In the genomic region with DNA sequence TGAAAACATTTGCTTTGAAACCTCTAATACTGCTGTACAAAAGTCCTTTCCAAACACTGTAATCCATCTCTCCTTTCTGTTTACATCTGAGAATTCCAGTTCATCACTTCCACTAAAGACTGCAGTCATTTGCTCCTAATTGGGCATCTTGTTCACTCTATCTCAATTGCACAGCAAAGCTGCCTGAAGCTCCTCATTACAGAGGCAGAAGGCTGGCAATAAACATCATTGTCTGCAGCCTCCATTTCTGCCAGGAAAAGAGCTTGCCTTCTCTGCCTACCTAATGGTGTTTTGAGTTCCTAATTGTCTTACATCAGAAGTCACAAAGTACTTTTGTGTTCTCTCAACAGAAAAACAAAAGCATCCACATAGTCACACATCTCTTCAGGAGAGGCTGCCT, we compare ENCODE assay signal across 20 mouse cellular contexts.
DNase-seq lines count a peak whose midpoint lies in the region; ATAC-seq lines count a peak whose summit lies in the region.
"Had no signal": no experiment of that assay in that cellular context is flagged by ENCODE, and none has a peak within 500 bp of the region (broad histone marks: within the 10 kb centered on the region; RNA-seq: fewer than 3 reads in every experiment).

No protein-coding gene starts in this region.

- peak; percentile 52 for DNase-seq in hindbrain, embryonic 14.5 days (ENCODE audit: low spot score)
- DNase-seq in Muller cell, postnatal 12 days (ENCODE audit: inconsistent ontology term): peak; percentile 24
- peak; percentile 45 for DNase-seq in brain, adult 2 months (ENCODE audit: low read depth, low spot score)
- no peak for DNase-seq in cerebellum, adult 9-10 months
- no peak for DNase-seq in kidney, postnatal 36 days
- DNase-seq: adrenal gland, postnatal 10 days; cerebellum, adult 8-10 months; gastrocnemius, adult 2 months; kidney, adult 18-20 months; liver; lung, postnatal 36 days had no signal

- H3K9me3 ChIP-seq in hindbrain, embryonic 14.5 days (ENCODE audit: control insufficient read depth, low read length): no peaks in the 10 kb centered on the region
- H3K9me3 ChIP-seq in hindbrain, embryonic 12.5 days (replicated peaks): no peaks in the 10 kb centered on the region
- no peaks in the 10 kb centered on the region for H3K9me3 ChIP-seq in hindbrain, embryonic 16.5 days (ENCODE audit: control insufficient read depth, low read length)
- H3K9me3 ChIP-seq: limb, embryonic 10.5 days; liver, embryonic 15.5 days; lung, embryonic 15.5 days; midbrain, embryonic 15.5 days had no signal

- no peaks in the 10 kb centered on the region for H3K27me3 ChIP-seq in hindbrain, embryonic 14.5 days (ENCODE audit: control insufficient read depth, insufficient read depth, low read length)
- no peaks in the 10 kb centered on the region for H3K27me3 ChIP-seq in hindbrain, embryonic 12.5 days
- no peaks in the 10 kb centered on the region for H3K27me3 ChIP-seq in hindbrain, embryonic 16.5 days (replicated peaks; ENCODE audit: control insufficient read depth, insufficient read depth, low read length)
- H3K27me3 ChIP-seq: liver, embryonic 15.5 days; lung, embryonic 15.5 days; megakaryocyte, embryonic 14.5 days; midbrain, embryonic 15.5 days had no signal

- H3K4me2 ChIP-seq in hindbrain, embryonic 14.5 days (replicated peaks): no peak overlapping the region
- H3K4me2 ChIP-seq in hindbrain, embryonic 12.5 days (replicated peaks): no peak overlapping the region
- H3K4me2 ChIP-seq in hindbrain, embryonic 16.5 days (ENCODE audit: low read length): no peak overlapping the region
- H3K4me2 ChIP-seq: liver, embryonic 15.5 days; lung, embryonic 15.5 days; midbrain, embryonic 15.5 days had no signal

- no peak overlapping the region for H3K4me3 ChIP-seq in hindbrain, embryonic 14.5 days (replicated peaks; ENCODE audit: low read length)
- H3K4me3 ChIP-seq in hindbrain, embryonic 12.5 days: no peak overlapping the region
- H3K4me3 ChIP-seq in hindbrain, embryonic 16.5 days (ENCODE audit: low read length): no peak overlapping the region
- H3K4me3 ChIP-seq: gastrocnemius, adult 2 months; limb, embryonic 10.5 days; liver, embryonic 15.5 days; lung, embryonic 15.5 days; megakaryocyte, embryonic 14.5 days; midbrain, embryonic 15.5 days had no signal

- peak overlapping the region; percentile 24; the same call in 1 of the 2 replicates for H3K27ac ChIP-seq in hindbrain, embryonic 14.5 days
- no peak overlapping the region for H3K27ac ChIP-seq in hindbrain, embryonic 12.5 days
- no peak overlapping the region for H3K27ac ChIP-seq in hindbrain, embryonic 16.5 days (ENCODE audit: low read depth, low read length)
- H3K27ac ChIP-seq: gastrocnemius, adult 2 months; limb, embryonic 10.5 days; liver, embryonic 15.5 days; lung, embryonic 15.5 days; midbrain, embryonic 15.5 days had no signal

- no peak overlapping the region for H3K9ac ChIP-seq in hindbrain, embryonic 14.5 days
- H3K9ac ChIP-seq in hindbrain, embryonic 12.5 days: no peak overlapping the region
- no peak overlapping the region for H3K9ac ChIP-seq in hindbrain, embryonic 16.5 days (ENCODE audit: low read depth, low read length)
- H3K9ac ChIP-seq: liver, embryonic 15.5 days; lung, embryonic 15.5 days; midbrain, embryonic 15.5 days had no signal

- no peaks in the 10 kb centered on the region for H3K36me3 ChIP-seq in hindbrain, embryonic 14.5 days (replicated peaks; ENCODE audit: control insufficient read depth, insufficient read depth)
- H3K36me3 ChIP-seq in hindbrain, embryonic 12.5 days: no peaks in the 10 kb centered on the region
- no peaks in the 10 kb centered on the region for H3K36me3 ChIP-seq in hindbrain, embryonic 16.5 days (ENCODE audit: control insufficient read depth, insufficient read depth, low read length)
- H3K36me3 ChIP-seq: limb, embryonic 10.5 days; liver, embryonic 15.5 days; lung, embryonic 15.5 days; midbrain, embryonic 15.5 days had no signal

- peak; percentile 64 for ATAC-seq in hindbrain, embryonic 14.5 days (ENCODE audit: low FRiP score)
- ATAC-seq in hindbrain, embryonic 12.5 days (ENCODE audit: low FRiP score): no peak
- ATAC-seq in hindbrain, embryonic 16.5 days: peak; percentile 68
- ATAC-seq: activated CD4-positive, CD25-positive, alpha-beta regulatory T cell, adult 4 months; inflammation-experienced regulatory T-cells, adult 6 months; midbrain, embryonic 15.5 days had no signal

- H3K4me1 ChIP-seq in hindbrain, embryonic 14.5 days (replicated peaks; ENCODE audit: control insufficient read depth, insufficient read depth, low read length): 0 out of 2 replicates have a peak, but pooled peaks cover 3% of the 10 kb centered on the region
- no peaks in the 10 kb centered on the region for H3K4me1 ChIP-seq in hindbrain, embryonic 12.5 days
- 0 out of 2 replicates have a peak, but pooled peaks cover 3% of the 10 kb centered on the region for H3K4me1 ChIP-seq in hindbrain, embryonic 16.5 days (ENCODE audit: control insufficient read depth, insufficient read depth, low read depth, low read length)
- H3K4me1 ChIP-seq: liver, embryonic 15.5 days; lung, embryonic 15.5 days; megakaryocyte, embryonic 14.5 days; midbrain, embryonic 15.5 days had no signal

Comparison
In these comparisons a context has a peak if more than half of its experiments do, and no peak if none do; other contexts are left out.
1. DNase-seq: peak in hindbrain, embryonic 14.5 days (single experiment), Muller cell, postnatal 12 days (single experiment) and brain, adult 2 months (single experiment); none in cerebellum, adult 9-10 months (single experiment) and kidney, postnatal 36 days (0 of 2).